Mouse (Mus musculus): ENCODE measurements at regions not wholly inside any gene's neighbourhood (a gene's known extent, or its start where the extent isn't known, plus 50 kb on each side); places are given as distances from the start of the nearest gene placed in this dataset.

GRCm38 (mm10) chr15:16417719-16418118, 310.8 kb upstream of the Cdh9 start:
- Histone ChIP-seq H3K79me2 (replicated peaks; ENCODE audit: control insufficient read depth, extremely low read depth, insufficient read depth, poor library complexity, severe bottlenecking) (no peaks in the 10 kb centered on the region), H3K9me3 (replicated peaks; ENCODE audit: low read length) (peaks cover 20% of the 10 kb centered on the region), H3K9ac (ENCODE audit: insufficient read depth, low read depth) (no peak overlapping the region), H3K4me1 (ENCODE audit: control insufficient read depth in 1 of 2, insufficient read depth in 2 of 2) (no peaks in the 10 kb centered on the region), H3K27ac (ENCODE audit: insufficient read depth, low read depth) (no peak overlapping the region), H3K36me3 (replicated peaks in 1 of 2; ENCODE audit: control insufficient read depth in 1 of 2, insufficient read depth in 1 of 2, low read length in 1 of 2) (no peaks in the 10 kb centered on the region), H3K27me3 (replicated peaks) (no peaks in the 10 kb centered on the region), H3K4me3 (replicated peaks in 1 of 3; ENCODE audit: low read depth in 2 of 3, low read length in 2 of 3, poor library complexity in 1 of 3) (no peak overlapping the region), H3K4me2 (ENCODE audit: insufficient read depth, low read depth, poor library complexity, severe bottlenecking) (no peak overlapping the region)
- TF ChIP-seq PAX5 (IDR thresholded peaks at IDR 0.05; ENCODE audit: low read length) (no peak), NRF1 (IDR thresholded peaks at IDR 0.05; ENCODE audit: low read depth, low read length) (no peak), TBP (conservative IDR thresholded peaks at IDR 0.05; ENCODE audit: low read depth, low read length) (no peak), E2F4 (IDR thresholded peaks at IDR 0.05; ENCODE audit: insufficient replicate concordance, low read depth, low read length) (no peak), MXI1 (IDR thresholded peaks at IDR 0.05; ENCODE audit: low read depth, low read length) (no peak), MAFK (IDR thresholded peaks at IDR 0.05; ENCODE audit: insufficient replicate concordance, low read length) (no peak), MAZ (IDR thresholded peaks at IDR 0.05; ENCODE audit: low read depth, low read length) (no peak), IRF4 (IDR thresholded peaks at IDR 0.05; ENCODE audit: low read depth, low read length) (no peak), SIN3A (IDR thresholded peaks at IDR 0.05; ENCODE audit: low read length) (no peak)
- in situ Hi-C loops (cut with MboI; ENCODE audit: low pct_ligation_motif_present, low pct_unique_long_range_greater_than_20kb, low sequenced_read_pairs) = no loop called here
- DNase-seq (ENCODE audit: extremely low read depth) = no peak
- dilution Hi-C loops (cut with MboI; ENCODE audit: extremely low pct_ligation_motif_present, extremely low pct_unique_long_range_greater_than_20kb, low sequenced_read_pairs) = no loop called here

- dilution Hi-C loops (cut with MboI; ENCODE audit: extremely low pct_ligation_motif_present, extremely low pct_unique_long_range_greater_than_20kb, low sequenced_read_pairs) = no loop called here
- Histone ChIP-seq H3K36me3 (replicated peaks in 1 of 2; ENCODE audit: control insufficient read depth in 1 of 2, insufficient read depth in 1 of 2, low read length in 1 of 2) (no peaks in the 10 kb centered on the region), H3K27me3 (replicated peaks) (no peaks in the 10 kb centered on the region)
These were observed 305.5 kb upstream of the Cdh9 start for GRCm38 (mm10) chr15:16423019-16423418.

More at GRCm38 (mm10) chr15:16423019-16423418, 305.5 kb upstream of the Cdh9 start:
- no peaks in the 10 kb centered on the region for H3K4me1 ChIP-seq (ENCODE audit: control insufficient read depth in 1 of 2, insufficient read depth in 2 of 2)
- no peak overlapping the region for H3K9ac ChIP-seq (ENCODE audit: insufficient read depth, low read depth)
- in situ Hi-C loops (cut with MboI; ENCODE audit: low pct_ligation_motif_present, low pct_unique_long_range_greater_than_20kb, low sequenced_read_pairs) = no loop called here
- no peaks in the 10 kb centered on the region for H3K79me2 ChIP-seq (replicated peaks; ENCODE audit: control insufficient read depth, extremely low read depth, insufficient read depth, poor library complexity, severe bottlenecking)
- H3K4me3 ChIP-seq (replicated peaks in 1 of 3; ENCODE audit: low read depth in 2 of 3, low read length in 2 of 3, poor library complexity in 1 of 3) = no peak overlapping the region
- TF ChIP-seq SMC3 (IDR thresholded peaks at IDR 0.05; ENCODE audit: low read depth, low read length) (no peak), NELFE (IDR thresholded peaks at IDR 0.05; ENCODE audit: low read depth, low read length) (no peak), RCOR1 (conservative IDR thresholded peaks at IDR 0.05; ENCODE audit: low read depth, low read length) (no peak), GABPA (IDR thresholded peaks at IDR 0.05; ENCODE audit: insufficient replicate concordance, low read depth, low read length) (no peak), IRF4 (IDR thresholded peaks at IDR 0.05; ENCODE audit: low read depth, low read length) (no peak), UBTF (IDR thresholded peaks at IDR 0.05; ENCODE audit: low read depth, low read length) (no peak), POLR2A (IDR thresholded peaks at IDR 0.05; ENCODE audit: low read depth, low read length) (no peak), JUND (conservative IDR thresholded peaks at IDR 0.05; ENCODE audit: low read depth, low read length) (no peak), BHLHE40 (IDR thresholded peaks at IDR 0.05; ENCODE audit: low read depth, low read length) (no peak), TBP (conservative IDR thresholded peaks at IDR 0.05; ENCODE audit: low read depth, low read length) (no peak), CHD1 (IDR thresholded peaks at IDR 0.05; ENCODE audit: low read depth, low read length) (no peak), SIN3A (IDR thresholded peaks at IDR 0.05; ENCODE audit: low read length) (no peak), ETS1 (conservative IDR thresholded peaks at IDR 0.05; ENCODE audit: low read depth, low read length) (no peak), ZC3H11A (IDR thresholded peaks at IDR 0.05; ENCODE audit: low read depth, low read length) (no peak), MEF2A (IDR thresholded peaks at IDR 0.05; ENCODE audit: borderline replicate concordance, low read depth, low read length) (no peak), MYC (IDR thresholded peaks at IDR 0.05; ENCODE audit: low read depth, low read length) (no peak), KAT2A (IDR thresholded peaks at IDR 0.05; ENCODE audit: insufficient replicate concordance, low read length) (no peak), EP300 (IDR thresholded peaks at IDR 0.05; ENCODE audit: low read length) (no peak), TCF12 (IDR thresholded peaks at IDR 0.05; ENCODE audit: low read depth, low read length) (no peak)
- no peak overlapping the region for H3K4me2 ChIP-seq (ENCODE audit: insufficient read depth, low read depth, poor library complexity, severe bottlenecking)
- H3K9me3 ChIP-seq (replicated peaks; ENCODE audit: low read length) = peaks cover 15% of the 10 kb centered on the region
- no peak overlapping the region for H3K27ac ChIP-seq (ENCODE audit: insufficient read depth, low read depth)
- no peak for DNase-seq (ENCODE audit: extremely low read depth)

All from CH12.LX (cell line).